Mouse (Mus musculus) thymus, adult 2 months (tissue): ENCODE data around the gene Catsper3. TPM values are rescaled to one million over a fixed set of nuclear protein-coding genes. Genes with fewer than 3 reads are reported as not detected.

Experiments
- DNase-seq: peaks from one replicate; pipeline ENCODE4 v3.0.0; 2021
- H3K27ac ChIP-seq: fragments of 200-500 bp; 2 replicates; pipeline ENCODE4 v1.5.1; 2012; ENCODE audit warnings: low read length, control low read depth; ENCODE audit not compliant: control insufficient read depth, insufficient read depth
- H3K27me3 ChIP-seq: fragments of 200-500 bp; 2 replicates; pipeline ENCODE4 v1.6.1; 2012; ENCODE audit warnings: mild to moderate bottlenecking, low read length, moderate library complexity, mixed read lengths; ENCODE audit not compliant: control insufficient read depth, insufficient read depth
- H3K36me3 ChIP-seq: fragments of 200-500 bp; 2 replicates; pipeline ENCODE4 v1.6.1; 2012; ENCODE audit warnings: mild to moderate bottlenecking, low read length, moderate library complexity; ENCODE audit not compliant: control insufficient read depth, insufficient read depth
- H3K4me1 ChIP-seq: fragments of 200-500 bp; replicated peaks from 2 replicates; pipeline ENCODE4 v1.6.1; 2012; ENCODE audit warnings: low read length; ENCODE audit not compliant: control insufficient read depth, insufficient read depth
- H3K4me3 ChIP-seq: fragments of 200-500 bp; 2 replicates; pipeline ENCODE4 v1.5.1; 2012; ENCODE audit warnings: mild to moderate bottlenecking, low read length, control low read depth, moderate library complexity; ENCODE audit not compliant: control insufficient read depth, insufficient read depth
- CTCF ChIP-seq: fragments of 200-500 bp; IDR thresholded peaks from 2 replicates; pipeline ENCODE4 v1.5.1; 2012; ENCODE audit warnings: mild to moderate bottlenecking, control low read depth, low read length, moderate library complexity, borderline replicate concordance; ENCODE audit not compliant: control insufficient read depth, poor library complexity, insufficient read depth; ENCODE audit errors: extremely low read depth
- POLR2A ChIP-seq: fragments of 200-500 bp; IDR thresholded peaks from 2 replicates; pipeline ENCODE4 v1.6.1; 2012; ENCODE audit warnings: mild to moderate bottlenecking, low read length, control low read depth, moderate library complexity; ENCODE audit not compliant: control insufficient read depth, poor library complexity, insufficient read depth; ENCODE audit errors: extremely low read depth
- WGBS: fragments of 180-500 bp; shearing (Covaris S2); methylation state at CpG from one replicate; pipeline ENCODE4 v1.1.7; 2018; 5-methylcytosine and 5-hydroxymethylcytosine counted together
- polyA plus RNA-seq: library from polyadenylated mRNA; depleted of rRNA; stranded (reverse); fragments of >200 nt; gene quantifications from 2 replicates; pipeline ENCODE4 v1.2.3, GENCODE M21; 2012; rRNA removed

Catsper3 gene
- polyA plus RNA-seq, 1 experiment = not detected

DNA sequence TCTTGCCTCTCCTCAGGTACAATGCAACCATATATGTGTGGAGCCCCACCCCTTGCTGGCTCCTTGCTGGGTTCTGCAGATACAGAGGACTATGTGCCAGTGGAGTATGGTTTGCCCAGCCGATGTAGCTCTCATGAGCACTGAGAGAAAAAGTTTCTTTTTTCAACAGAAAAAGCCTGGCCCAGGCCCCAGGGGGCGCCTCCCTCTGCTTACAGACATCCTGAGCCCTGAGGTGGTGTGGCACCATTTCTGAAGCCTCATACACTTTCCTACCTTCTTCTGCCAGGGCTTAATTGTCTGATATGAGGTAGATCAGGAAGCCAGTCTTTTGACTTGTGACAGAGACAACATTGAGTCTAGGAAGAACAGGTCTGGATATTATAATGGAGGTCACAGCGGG lies 67.8 kb downstream of the Catsper3 start:
- Histone ChIP-seq H3K27me3 (no peaks in the 10 kb centered on the region; the same call in 1 of the 2 replicates), H3K4me1 (no peaks in the 10 kb centered on the region), H3K36me3 (no peaks in the 10 kb centered on the region), H3K4me3 (no peak overlapping the region), H3K27ac (no peak overlapping the region)
- no peak for DNase-seq
- WGBS = 72% methylated on average over 3 of the region's 3 CpGs
- TF ChIP-seq CTCF = no peak
- TF ChIP-seq POLR2A = no peak

DNA sequence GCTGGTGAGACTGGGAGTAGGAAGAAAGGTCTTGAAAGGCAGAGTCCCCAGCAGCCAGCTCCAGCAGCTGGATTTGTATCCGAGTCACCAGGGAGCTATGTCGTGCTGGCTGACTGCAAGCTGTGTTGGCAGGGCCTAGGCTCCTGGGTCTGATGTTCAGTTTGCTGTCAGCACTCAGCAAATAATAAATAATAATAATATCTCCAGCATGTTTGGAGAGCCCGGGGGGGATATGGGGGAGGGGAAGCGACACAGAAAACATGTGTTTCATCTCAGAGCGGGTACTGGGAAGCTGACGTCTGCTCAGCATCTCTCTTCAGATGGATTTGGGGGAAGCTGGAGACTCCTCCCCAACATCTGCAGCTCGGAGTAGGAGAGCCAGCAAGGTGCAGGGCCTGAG lies 71.4 kb downstream of the Catsper3 start:
- Histone ChIP-seq H3K27me3 (no peaks in the 10 kb centered on the region), H3K4me1 (no peaks in the 10 kb centered on the region), H3K4me3 (no peak overlapping the region), H3K27ac (no peak overlapping the region), H3K36me3 (no peaks in the 10 kb centered on the region)
- 84% methylated on average over 7 of the region's 7 CpGs for WGBS
- TF ChIP-seq CTCF (no peak), POLR2A (no peak)
- DNase-seq = no peak

DNA sequence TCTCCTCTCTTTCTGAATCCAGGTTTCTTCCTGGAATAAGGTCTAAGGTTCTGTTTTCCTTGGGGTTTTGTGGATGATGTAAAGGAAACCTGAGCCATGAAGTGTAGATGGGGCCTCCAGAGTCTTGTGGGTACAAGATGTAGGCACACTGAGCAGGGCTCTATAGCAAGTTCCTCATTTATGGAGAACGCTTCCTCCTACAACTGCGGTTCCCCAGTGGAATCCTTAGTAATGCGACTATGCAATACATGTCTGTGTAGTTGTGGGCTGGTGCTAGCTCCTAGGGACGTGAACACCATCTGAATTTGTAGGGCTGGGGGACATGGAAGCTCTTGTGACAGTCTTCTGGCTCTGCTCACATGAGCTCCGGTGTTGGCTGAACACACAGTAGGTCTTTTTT lies 74.1 kb downstream of the Catsper3 start:
- H3K4me1 ChIP-seq = no peaks in the 10 kb centered on the region
- H3K27me3 ChIP-seq = no peaks in the 10 kb centered on the region; the same call in 1 of the 2 replicates
- no peak for DNase-seq
- no peak for TF ChIP-seq CTCF
- no peak for TF ChIP-seq POLR2A
- H3K27ac ChIP-seq = no peak overlapping the region
- 34% methylated on average over 5 of the region's 5 CpGs for WGBS
- no peaks in the 10 kb centered on the region for H3K36me3 ChIP-seq
- no peak overlapping the region for H3K4me3 ChIP-seq

Other genes starting within 250 kb of the Catsper3 start
- 97.8 and 100.0 TPM in 2 replicates for gene Ddx41, start 247.9 kb upstream of the Catsper3 start, polyA plus RNA-seq
- 381 and 409 TPM in 2 replicates for gene Fam193b, start 213.4 kb upstream of the Catsper3 start, polyA plus RNA-seq
- 73.4 and 76.8 TPM in 2 replicates for gene Tmed9, start 210.8 kb upstream of the Catsper3 start, polyA plus RNA-seq
- gene B4galt7, start 184.7 kb upstream of the Catsper3 start, polyA plus RNA-seq = 45.3 and 47.2 TPM in 2 replicates
- gene Caml, start 161.6 kb upstream of the Catsper3 start, polyA plus RNA-seq = 15.7 and 17.8 TPM in 2 replicates
- gene Ddx46, start 149.5 kb upstream of the Catsper3 start, polyA plus RNA-seq = 25.3 and 29.5 TPM in 2 replicates
- gene B230219D22Rik, start 91.4 kb upstream of the Catsper3 start, polyA plus RNA-seq = 61.2 and 62.1 TPM in 2 replicates
- gene Txndc15, start 69.9 kb upstream of the Catsper3 start, polyA plus RNA-seq = 48.9 and 50.8 TPM in 2 replicates
- gene Pcbd2, start 57.2 kb upstream of the Catsper3 start, polyA plus RNA-seq = 12.6 and 18.2 TPM in 2 replicates
- gene Pitx1, start 51.6 kb downstream of the Catsper3 start, polyA plus RNA-seq = 0.07 TPM in 1 of 2 replicates, not detected in the other